Mouse (Mus musculus) heart, embryonic 14.5 days (tissue): Measurements from ENCODE around the gene Gas7. TPM values are rescaled to one million over a fixed set of nuclear protein-coding genes. Genes with fewer than 3 reads are reported as not detected.
A peak's percentile ranks its signal among the peaks of the same experiment; 100 is the strongest.

Experiments
- ATAC-seq: fragments of 200-750 bp; cut with Nextera tagmentation; 2 replicates; pipeline ENCODE4 v1.8.0; 2017; ENCODE audit warnings: low read depth, moderate TSS enrichment; ENCODE audit not compliant: insufficient number of reproducible peaks, insufficient read depth, low FRiP score
- H3K27ac ChIP-seq, 2 experiments: fragments of 200-500 bp in 1 of 2; fragments of 300-500 bp in 1 of 2; sonication (generic) in 1 of 2; replicated peaks in 1 of 2; 2 replicates each; pipeline ENCODE4 v1.5.1; 2012 to 2014; ENCODE audit warnings: low read depth in 2 of 2, low read length in 2 of 2, control low read depth in 1 of 2, mild to moderate bottlenecking in 1 of 2, mixed read lengths in 1 of 2; ENCODE audit not compliant: control insufficient read depth in 1 of 2, insufficient read depth in 1 of 2
- H3K27me3 ChIP-seq: fragments of 300-500 bp; sonication (generic); 2 replicates; pipeline ENCODE4 v1.6.1; 2014; ENCODE audit warnings: mild to moderate bottlenecking, low read length, control low read depth; ENCODE audit not compliant: control insufficient read depth, insufficient read depth
- H3K36me3 ChIP-seq: fragments of 300-500 bp; sonication (generic); 2 replicates; pipeline ENCODE4 v1.6.1; 2014; ENCODE audit warnings: mild to moderate bottlenecking, control low read depth, low read length, mixed read lengths; ENCODE audit not compliant: control insufficient read depth, insufficient read depth
- H3K4me1 ChIP-seq, 2 experiments: fragments of 200-500 bp in 1 of 2; fragments of 300-500 bp in 1 of 2; sonication (generic) in 1 of 2; 2 replicates each; pipeline ENCODE4 v1.6.1; 2012 to 2014; ENCODE audit warnings: low read length in 2 of 2, control low read depth in 1 of 2, mixed read lengths in 1 of 2; ENCODE audit not compliant: control insufficient read depth in 2 of 2, insufficient read depth in 2 of 2
- H3K4me2 ChIP-seq: fragments of 300-500 bp; sonication (generic); 2 replicates; pipeline ENCODE4 v1.6.1; 2014; ENCODE audit warnings: mild to moderate bottlenecking, low read length
- H3K4me3 ChIP-seq, 2 experiments: fragments of 200-500 bp in 1 of 2; fragments of 300-500 bp in 1 of 2; sonication (generic) in 1 of 2; 2 replicates each; pipeline ENCODE4 v1.5.1; 2012 to 2014; ENCODE audit warnings: low read length in 2 of 2, mild to moderate bottlenecking in 2 of 2, control low read depth in 1 of 2, low read depth in 1 of 2, moderate library complexity in 1 of 2; ENCODE audit not compliant: control insufficient read depth in 1 of 2, insufficient read depth in 1 of 2
- H3K9ac ChIP-seq: fragments of 300-500 bp; sonication (generic); 2 replicates; pipeline ENCODE4 v1.6.1; 2014; ENCODE audit warnings: mild to moderate bottlenecking, low read length
- H3K9me3 ChIP-seq: fragments of 300-500 bp; sonication (generic); 2 replicates; pipeline ENCODE4 v1.6.1; 2016; ENCODE audit warnings: low read length, control low read depth; ENCODE audit not compliant: control insufficient read depth
- WGBS: fragments of 180-500 bp; shearing (Covaris S2); extraction: QIAGEN DNeasy Blood & Tissue Kit; methylation state at CpG from one replicate; pipeline ENCODE4 v1.1.7; 2014; 5-methylcytosine and 5-hydroxymethylcytosine counted together
- polyA plus RNA-seq: library from polyadenylated mRNA; unstranded; fragments of >200 nt; fragmentation: Nextera tagmentation; extraction: Ambion mirVana; gene quantifications from 2 replicates; pipeline ENCODE4 v1.2.1, GENCODE M21; 2014

The Gas7 gene
- polyA plus RNA-seq, 1 experiment from 2014 or later: 7.5 TPM

- ATAC-seq: no peak
- Histone ChIP-seq H3K4me3 (no peak overlapping the region), H3K36me3 (no peaks in the 10 kb centered on the region), H3K9ac (no peak overlapping the region), H3K4me1 (peaks cover 17 to 32% of the 10 kb centered on the region in 2 experiments), H3K9me3 (no peaks in the 10 kb centered on the region), H3K4me2 (no peak overlapping the region), H3K27ac (no peak overlapping the region), H3K27me3 (no peaks in the 10 kb centered on the region)
- 49% methylated on average over 8 of the region's 8 CpGs for WGBS
Measured at GRCm38 (mm10) chr11:67570947-67571346, 115.7 kb downstream of the Gas7 start.

DNA sequence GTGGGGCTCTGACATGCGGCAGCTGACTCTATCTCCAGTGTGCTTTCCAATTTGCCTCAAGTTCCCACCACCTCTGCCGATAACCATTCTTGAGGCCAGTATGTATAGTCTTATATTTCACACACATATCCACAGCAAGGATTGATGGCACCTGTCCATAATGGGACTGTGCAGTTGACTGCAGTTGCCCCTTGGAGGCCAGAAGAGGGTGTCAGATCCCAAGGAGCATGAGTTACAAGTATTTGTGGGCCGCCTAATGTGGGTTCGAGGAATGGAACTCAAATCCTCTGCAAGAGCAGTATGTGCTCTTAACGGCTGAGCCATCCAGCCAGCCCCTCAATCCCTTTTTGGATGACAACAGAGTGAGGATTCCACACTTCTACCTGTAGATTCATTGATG lies 119.1 kb downstream of the Gas7 start:
- H3K27ac ChIP-seq: no peak overlapping the region
- WGBS: 81% methylated on average over 5 of the region's 5 CpGs
- no peak overlapping the region for H3K4me2 ChIP-seq
- H3K9me3 ChIP-seq: no peaks in the 10 kb centered on the region
- no peaks in the 10 kb centered on the region for H3K36me3 ChIP-seq
- no peak overlapping the region for H3K4me3 ChIP-seq
- no peak for ATAC-seq
- no peaks in the 10 kb centered on the region for H3K27me3 ChIP-seq
- H3K4me1 ChIP-seq: peaks cover 9 to 14% of the 10 kb centered on the region in 2 experiments
- no peak overlapping the region for H3K9ac ChIP-seq

DNA sequence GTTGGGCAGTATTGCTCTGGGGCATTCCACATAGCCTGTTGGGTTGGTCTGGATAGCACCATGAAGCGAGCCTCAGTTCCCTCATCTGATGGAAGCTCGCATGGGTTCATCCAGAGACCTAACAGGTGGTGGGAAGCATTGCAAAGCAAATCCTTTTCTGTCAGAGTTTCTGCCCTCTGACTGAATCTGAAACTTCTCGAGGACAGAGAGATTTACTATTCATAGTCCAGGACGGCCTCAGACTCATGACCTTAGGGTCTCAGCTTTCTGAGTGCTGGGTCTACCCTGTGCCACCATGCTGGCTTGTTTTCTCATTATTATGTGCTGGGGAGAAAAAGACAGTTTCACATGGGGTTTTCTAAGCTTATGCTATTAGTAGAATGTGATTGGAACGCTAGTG lies 122.2 kb downstream of the Gas7 start:
- 0 out of 4 replicates have a peak overlapping the region, but pooled peaks have one; percentile 12 to 21 for H3K27ac ChIP-seq
- no peaks in the 10 kb centered on the region for H3K36me3 ChIP-seq
- no peaks in the 10 kb centered on the region for H3K27me3 ChIP-seq
- WGBS: 73% methylated on average over 5 of the region's 5 CpGs
- no peaks in the 10 kb centered on the region for H3K9me3 ChIP-seq
- H3K4me1 ChIP-seq: peaks cover 17 to 18% of the 10 kb centered on the region in 2 experiments
- H3K9ac ChIP-seq: no peak overlapping the region
- no peak for ATAC-seq
- H3K4me2 ChIP-seq: no peak overlapping the region
- H3K4me3 ChIP-seq: no peak overlapping the region

DNA sequence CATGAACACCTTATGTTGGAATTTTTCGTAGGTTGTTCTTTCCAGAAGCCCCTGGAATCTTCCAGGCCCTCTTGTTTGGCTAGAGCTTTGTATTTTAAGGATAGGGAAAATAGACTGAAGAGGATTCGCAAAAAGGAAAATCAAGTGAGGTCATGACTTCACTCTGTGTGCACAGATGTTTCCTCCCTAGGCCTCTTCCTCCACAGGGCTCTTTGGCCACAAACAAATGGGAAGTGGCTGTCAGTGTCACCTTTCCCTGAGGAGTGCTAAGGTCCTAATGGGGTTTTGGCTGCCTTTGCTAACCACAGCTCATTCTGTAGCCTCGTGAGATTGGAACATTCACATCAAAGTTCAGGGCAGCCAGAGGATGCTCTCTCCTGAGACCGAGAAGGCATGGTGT lies 122.8 kb downstream of the Gas7 start:
- WGBS: 54% methylated on average over 4 of the region's 4 CpGs
- no peaks in the 10 kb centered on the region for H3K36me3 ChIP-seq
- H3K9ac ChIP-seq: no peak overlapping the region
- H3K9me3 ChIP-seq: no peaks in the 10 kb centered on the region
- peak overlapping the region; percentile 12 to 21; a peak in 1 of 4 replicates for H3K27ac ChIP-seq
- H3K4me3 ChIP-seq: no peak overlapping the region
- no peaks in the 10 kb centered on the region for H3K27me3 ChIP-seq
- H3K4me2 ChIP-seq: no peak overlapping the region
- no peak for ATAC-seq
- H3K4me1 ChIP-seq: peaks cover 18 to 20% of the 10 kb centered on the region in 2 experiments

DNA sequence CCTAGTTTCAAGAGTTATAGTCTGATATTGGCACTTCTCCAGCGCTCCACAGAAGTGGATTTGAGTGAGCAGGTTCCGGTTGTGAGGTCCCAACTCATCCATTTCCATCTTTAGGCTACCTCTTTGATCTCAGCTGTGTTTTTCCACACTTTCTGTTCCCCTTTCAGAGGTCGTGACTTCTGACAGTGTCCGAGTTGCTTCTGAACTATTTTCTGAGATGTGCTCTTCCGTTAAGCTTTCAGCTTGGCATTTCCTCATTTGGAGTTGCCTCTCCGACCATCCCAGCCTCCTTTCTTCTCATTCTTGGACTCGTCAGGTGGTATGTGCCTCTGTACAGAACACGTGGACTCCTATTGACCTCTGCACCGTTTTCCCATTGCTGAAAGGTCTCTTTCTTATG lies 123.9 kb downstream of the Gas7 start:
- no peak overlapping the region for H3K4me3 ChIP-seq
- ATAC-seq: no peak
- no peak overlapping the region for H3K27ac ChIP-seq
- no peaks in the 10 kb centered on the region for H3K36me3 ChIP-seq
- H3K9ac ChIP-seq: no peak overlapping the region
- WGBS: 62% methylated on average over 9 of the region's 9 CpGs
- H3K9me3 ChIP-seq: no peaks in the 10 kb centered on the region
- peaks cover 18 to 20% of the 10 kb centered on the region in 2 experiments for H3K4me1 ChIP-seq
- H3K27me3 ChIP-seq: no peaks in the 10 kb centered on the region
- H3K4me2 ChIP-seq: no peak overlapping the region

DNA sequence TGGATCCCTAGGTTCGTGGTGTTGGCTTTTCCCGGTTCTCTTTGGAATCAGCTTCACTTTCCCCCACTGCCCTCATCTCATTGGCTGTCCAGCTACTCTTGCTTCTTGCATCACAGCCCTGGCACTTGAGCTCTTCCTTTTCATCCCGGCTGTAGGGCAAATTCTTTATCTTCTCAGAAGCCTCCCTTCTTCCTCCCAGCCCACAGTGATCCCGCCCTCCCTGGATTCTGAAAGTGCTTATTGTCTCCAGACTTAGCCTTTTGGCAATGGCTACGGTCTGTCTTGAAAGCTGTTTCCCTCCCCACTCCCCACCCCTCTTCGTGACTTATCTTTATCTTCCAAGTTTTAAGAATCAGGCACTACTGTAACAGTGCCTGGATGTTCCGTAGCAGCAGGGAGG lies 126.3 kb downstream of the Gas7 start:
- Histone ChIP-seq H3K27ac (no peak overlapping the region; a peak in 1 of 4 replicates), H3K9ac (no peak overlapping the region), H3K4me1 (peaks cover 20 to 21% of the 10 kb centered on the region in 2 experiments), H3K4me2 (no peak overlapping the region), H3K4me3 (no peak overlapping the region), H3K36me3 (no peaks in the 10 kb centered on the region), H3K9me3 (no peaks in the 10 kb centered on the region), H3K27me3 (no peaks in the 10 kb centered on the region)
- 46% methylated on average over 7 of the region's 7 CpGs for WGBS
- ATAC-seq: no peak

- Histone ChIP-seq H3K9ac (no peak overlapping the region), H3K4me2 (no peak overlapping the region), H3K27ac (no peak overlapping the region), H3K36me3 (no peaks in the 10 kb centered on the region), H3K9me3 (no peaks in the 10 kb centered on the region), H3K27me3 (no peaks in the 10 kb centered on the region), H3K4me3 (no peak overlapping the region), H3K4me1 (peaks cover 18 to 23% of the 10 kb centered on the region in 2 experiments)
- WGBS: 95% methylated on average over 4 of the region's 4 CpGs
- no peak for ATAC-seq
Measured at GRCm38 (mm10) chr11:67582570-67582969, 127.3 kb downstream of the Gas7 start.

DNA sequence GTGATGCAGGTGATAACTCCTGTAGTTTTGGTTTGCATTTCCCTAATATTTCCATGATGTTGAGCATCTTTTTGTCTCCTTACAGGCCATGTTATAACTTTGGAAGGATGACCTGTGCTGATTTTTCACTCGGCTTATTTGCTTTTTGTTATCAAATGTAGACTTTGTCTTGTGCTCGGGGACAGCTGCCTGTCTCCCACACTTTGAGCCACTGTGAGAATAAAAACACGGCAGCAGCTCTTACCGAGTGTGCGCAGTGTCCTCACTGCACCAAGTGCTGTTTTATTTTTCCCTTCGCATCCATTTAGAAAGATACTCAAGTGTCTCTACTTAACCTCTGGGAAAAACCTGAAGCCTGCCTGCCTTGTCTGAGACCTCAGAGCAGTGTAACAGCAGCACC lies 129.8 kb downstream of the Gas7 start:
- WGBS: 74% methylated on average over 6 of the region's 6 CpGs
- H3K36me3 ChIP-seq: no peaks in the 10 kb centered on the region
- no peak overlapping the region for H3K9ac ChIP-seq
- no peak for ATAC-seq
- no peaks in the 10 kb centered on the region for H3K9me3 ChIP-seq
- H3K4me2 ChIP-seq: no peak overlapping the region
- H3K27me3 ChIP-seq: no peaks in the 10 kb centered on the region
- no peak overlapping the region for H3K27ac ChIP-seq
- H3K4me1 ChIP-seq: peaks cover 17 to 18% of the 10 kb centered on the region in 2 experiments
- no peak overlapping the region for H3K4me3 ChIP-seq
